ENCODE assay signal across 25 mouse cellular contexts in the genomic region with DNA sequence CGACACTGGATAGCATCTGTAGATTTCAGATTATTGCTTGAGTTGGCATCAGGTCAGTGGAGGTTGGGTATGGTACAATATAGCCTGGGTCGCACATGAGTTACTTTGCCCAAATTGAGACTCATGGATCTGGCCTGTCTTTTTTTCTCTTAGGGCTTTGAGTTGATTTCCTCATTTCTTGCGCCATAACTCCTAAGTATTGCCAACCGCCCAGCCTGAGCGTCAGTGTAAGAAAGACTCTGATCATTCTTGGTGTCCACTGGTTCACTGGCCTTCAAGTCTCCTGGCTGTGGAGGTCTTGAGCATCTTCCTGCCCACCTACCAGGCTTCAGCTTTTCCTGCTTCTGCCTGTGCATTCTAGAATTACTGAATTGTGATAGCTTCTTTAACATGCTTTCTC.
A peak's percentile ranks its signal among the peaks of the same experiment; 100 is the strongest.
DNase-seq lines count a peak whose midpoint lies in the region; ATAC-seq and TF ChIP-seq lines count a peak whose summit lies in the region.
"Had no signal": no experiment of that assay in that cellular context is flagged by ENCODE, and none has a peak within 500 bp of the region (broad histone marks: within the 10 kb centered on the region; RNA-seq: fewer than 3 reads in every experiment).

No protein-coding gene starts in this region.

- peak; percentile 54 for DNase-seq in 416B (ENCODE audit: low read depth)
- peak; percentile 37 for DNase-seq in adipocyte (ENCODE audit: low spot score)
- DNase-seq in gonadal fat pad, adult 2 months (ENCODE audit: low read depth) = peak; percentile 28
- DNase-seq in heart, adult 8-10 months (ENCODE audit: low spot score) = no peak
- DNase-seq in forebrain, postnatal 0 days = no peak
- no peak for DNase-seq in lung, postnatal 0 days (ENCODE audit: low spot score)
- DNase-seq: adrenal gland, adult 8-10 months; adrenal gland, postnatal 25 days; B cell, adult 2 months; cerebellum, adult 11 months; cerebellum, adult 18-20 months; cerebellum, adult 8-10 months; cerebellum, adult 9-11 months; cerebellum, postnatal 14 days; cerebellum, postnatal 36 days; embryo, embryonic 11 days had no signal

- H3K4me1 ChIP-seq in forebrain, postnatal 0 days (ENCODE audit: insufficient read depth) = no peaks in the 10 kb centered on the region
- no peaks in the 10 kb centered on the region for H3K4me1 ChIP-seq in lung, postnatal 0 days (ENCODE audit: insufficient read depth, low read depth, low read length)
- H3K4me1 ChIP-seq: embryonic facial prominence, embryonic 13.5 days; embryonic facial prominence, embryonic 15.5 days; forebrain, embryonic 10.5 days; forebrain, embryonic 12.5 days had no signal

- H3K9me3 ChIP-seq in forebrain, postnatal 0 days (ENCODE audit: low read length) = no peaks in the 10 kb centered on the region
- no peaks in the 10 kb centered on the region for H3K9me3 ChIP-seq in lung, postnatal 0 days (ENCODE audit: low read length)
- H3K9me3 ChIP-seq: embryonic facial prominence, embryonic 13.5 days; embryonic facial prominence, embryonic 15.5 days; forebrain, embryonic 10.5 days; forebrain, embryonic 12.5 days had no signal

- 97% methylated on average over 5 of the region's 5 CpGs for WGBS in forebrain, postnatal 0 days
- 91% methylated on average over 5 of the region's 5 CpGs for whole genome bisulfite sequencing in lung, postnatal 0 days

- no peak overlapping the region for H3K27ac ChIP-seq in forebrain, postnatal 0 days (ENCODE audit: low read depth, low read length)
- no peak overlapping the region for H3K27ac ChIP-seq in lung, postnatal 0 days (ENCODE audit: low read length)
- H3K27ac ChIP-seq: embryonic facial prominence, embryonic 13.5 days; embryonic facial prominence, embryonic 15.5 days; forebrain, embryonic 10.5 days; forebrain, embryonic 12.5 days had no signal

- no peaks in the 10 kb centered on the region for H3K36me3 ChIP-seq in forebrain, postnatal 0 days (ENCODE audit: insufficient read depth)
- no peaks in the 10 kb centered on the region for H3K36me3 ChIP-seq in lung, postnatal 0 days (ENCODE audit: insufficient read depth, low read length)
- H3K36me3 ChIP-seq: forebrain, embryonic 12.5 days had no signal

- peak; percentile 76 for ATAC-seq in megakaryocyte, adult 5-6 weeks (ENCODE audit: poor library complexity, severe bottlenecking)
- no peak for ATAC-seq in forebrain, postnatal 0 days
- ATAC-seq in lung, postnatal 0 days = no peak
- no peak for ATAC-seq in CD4-positive, CD25-positive, alpha-beta regulatory T cell, adult 4 months
- ATAC-seq: forebrain, embryonic 14.5 days; forebrain, embryonic 16.5 days had no signal

- H3K4me2 ChIP-seq in forebrain, postnatal 0 days (ENCODE audit: low read depth) = no peak overlapping the region
- no peak overlapping the region for H3K4me2 ChIP-seq in lung, postnatal 0 days (replicated peaks; ENCODE audit: low read depth, low read length)
- H3K4me2 ChIP-seq: embryonic facial prominence, embryonic 13.5 days; embryonic facial prominence, embryonic 15.5 days; forebrain, embryonic 12.5 days had no signal

- H3K4me3 ChIP-seq in forebrain, postnatal 0 days (ENCODE audit: low read depth, low read length) = no peak overlapping the region
- no peak overlapping the region for H3K4me3 ChIP-seq in lung, postnatal 0 days (ENCODE audit: low read depth, low read length)
- H3K4me3 ChIP-seq: embryonic facial prominence, embryonic 13.5 days; embryonic facial prominence, embryonic 15.5 days; erythroblast, embryonic 14.5 days; forebrain, embryonic 10.5 days; forebrain, embryonic 12.5 days had no signal

- no peak for TF ChIP-seq CTCF in forebrain, postnatal 0 days (IDR thresholded peaks at IDR 0.05; ENCODE audit: low read depth)
- TF ChIP-seq CTCF in lung, postnatal 0 days (IDR thresholded peaks at IDR 0.05) = no peak

- H3K27me3 ChIP-seq in forebrain, postnatal 0 days (ENCODE audit: insufficient read depth, low read length) = no peaks in the 10 kb centered on the region
- no peaks in the 10 kb centered on the region for H3K27me3 ChIP-seq in lung, postnatal 0 days (replicated peaks; ENCODE audit: insufficient read depth, low read length)
- H3K27me3 ChIP-seq: embryonic facial prominence, embryonic 13.5 days; embryonic facial prominence, embryonic 15.5 days; forebrain, embryonic 12.5 days had no signal

- no peak for TF ChIP-seq EP300 in lung, postnatal 0 days (IDR thresholded peaks at IDR 0.05)

- no peak overlapping the region for H3K9ac ChIP-seq in forebrain, postnatal 0 days
- no peak overlapping the region for H3K9ac ChIP-seq in lung, postnatal 0 days (replicated peaks; ENCODE audit: low read depth)
- H3K9ac ChIP-seq: embryonic facial prominence, embryonic 13.5 days; embryonic facial prominence, embryonic 15.5 days; forebrain, embryonic 12.5 days had no signal

Comparison
In these comparisons a context has a peak if more than half of its experiments do, and no peak if none do; other contexts are left out.
1. DNase-seq: peak in 416B (single experiment), adipocyte (single experiment) and gonadal fat pad, adult 2 months (single experiment); none in heart, adult 8-10 months (single experiment), forebrain, postnatal 0 days (single experiment) and lung, postnatal 0 days (single experiment).